Mouse (Mus musculus) liver (tissue): ENCODE measurements at regions not wholly inside any gene's neighbourhood (a gene's known extent, or its start where the extent isn't known, plus 50 kb on each side); places are given as distances from the start of the nearest gene placed in this dataset.

Experiments used
- DNase-seq: peaks from one replicate; pipeline ENCODE4 v3.0.0-alpha.2; 2020; ENCODE audit warnings: mixed read lengths

- peak; percentile 7 for DNase-seq
Measured at GRCm38 (mm10) chrX:145938992-145939391, 434.0 kb upstream of the Amot start.

- no peak for DNase-seq
Measured at GRCm38 (mm10) chrX:145938295-145938966, 433.4 kb upstream of the Amot start.
